Mouse (Mus musculus): ENCODE data around the gene Il16. TPM values are rescaled to one million over a fixed set of nuclear protein-coding genes. Genes with fewer than 3 reads are reported as not detected.

Il16 gene
- total and polyA plus RNA-seq, 2 experiments from 2014 or later, result 3.3 to 4.3 TPM

- DNase-seq (ENCODE audit: low spot score) (peak; percentile 25), ATAC-seq (ENCODE audit: insufficient read depth, low read depth) (no peak)
- 23% methylated on average over 5 of the region's 5 CpGs for WGBS
- Histone ChIP-seq H3K9me3 (replicated peaks; ENCODE audit: control insufficient read depth, low read length) (no peaks in the 10 kb centered on the region), H3K4me2 (ENCODE audit: low read depth, low read length) (no peak overlapping the region), H3K4me3 (ENCODE audit: low read depth, low read length) (no peak overlapping the region), H3K27ac (ENCODE audit: low read depth) (no peak overlapping the region), H3K9ac (replicated peaks; ENCODE audit: low read depth, low read length) (no peak overlapping the region), H3K4me1 (ENCODE audit: control insufficient read depth, insufficient read depth) (no peaks in the 10 kb centered on the region), H3K27me3 (ENCODE audit: control insufficient read depth, insufficient read depth, low read length) (no peaks in the 10 kb centered on the region), H3K36me3 (replicated peaks; ENCODE audit: control insufficient read depth, insufficient read depth, low read length) (no peaks in the 10 kb centered on the region)
- TF ChIP-seq CTCF (IDR thresholded peaks at IDR 0.05; ENCODE audit: low read depth), result peak; percentile 74
- TF ChIP-seq EP300 (IDR thresholded peaks at IDR 0.05; ENCODE audit: low read depth), result no peak
Measured at GRCm38 (mm10) chr7:83675545-83676254, 69.8 kb downstream of the Il16 start.

DNA sequence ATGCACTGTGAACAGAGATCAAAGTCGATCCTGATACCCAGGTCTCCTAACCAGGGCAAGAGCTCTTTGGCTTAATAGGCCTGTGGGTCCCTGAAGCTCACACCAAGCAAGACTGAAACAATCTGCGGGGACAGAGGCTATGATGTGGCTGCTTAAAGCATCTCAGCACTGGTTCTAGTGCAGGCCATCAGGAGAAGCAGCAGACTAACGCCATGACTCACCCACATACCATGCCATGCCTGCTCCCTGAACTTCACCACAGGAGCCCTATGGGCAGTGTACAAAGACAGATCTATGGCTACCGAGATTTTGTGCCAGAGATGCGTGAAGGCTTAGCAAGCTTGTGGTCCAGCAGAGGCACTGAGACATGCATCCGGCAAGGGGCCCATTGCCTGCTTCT lies 74.0 kb downstream of the Il16 start:
- H3K9me3 ChIP-seq (replicated peaks; ENCODE audit: control insufficient read depth, low read length), result no peaks in the 10 kb centered on the region
- no peak for ATAC-seq (ENCODE audit: insufficient read depth, low read depth)
- no peak for DNase-seq (ENCODE audit: low spot score)
- WGBS, result 82% methylated on average over 6 of the region's 6 CpGs
- no peaks in the 10 kb centered on the region for H3K36me3 ChIP-seq (replicated peaks; ENCODE audit: control insufficient read depth, insufficient read depth, low read length)
- H3K27ac ChIP-seq (ENCODE audit: low read depth), result no peak overlapping the region
- H3K4me2 ChIP-seq (ENCODE audit: low read depth, low read length), result no peak overlapping the region
- no peaks in the 10 kb centered on the region for H3K27me3 ChIP-seq (ENCODE audit: control insufficient read depth, insufficient read depth, low read length)
- no peaks in the 10 kb centered on the region for H3K4me1 ChIP-seq (ENCODE audit: control insufficient read depth, insufficient read depth)
- TF ChIP-seq CTCF (IDR thresholded peaks at IDR 0.05; ENCODE audit: low read depth) (no peak), EP300 (IDR thresholded peaks at IDR 0.05; ENCODE audit: low read depth) (no peak)
- no peak overlapping the region for H3K9ac ChIP-seq (replicated peaks; ENCODE audit: low read depth, low read length)
- H3K4me3 ChIP-seq (ENCODE audit: low read depth, low read length), result no peak overlapping the region

GRCm38 (mm10) chr7:83668724-83669123 lies 76.8 kb downstream of the Il16 start:
- Histone ChIP-seq H3K9me3 (replicated peaks; ENCODE audit: control insufficient read depth, low read length) (no peaks in the 10 kb centered on the region), H3K4me1 (ENCODE audit: control insufficient read depth, insufficient read depth) (no peaks in the 10 kb centered on the region), H3K36me3 (replicated peaks; ENCODE audit: control insufficient read depth, insufficient read depth, low read length) (no peaks in the 10 kb centered on the region), H3K27me3 (ENCODE audit: control insufficient read depth, insufficient read depth, low read length) (no peaks in the 10 kb centered on the region), H3K4me2 (ENCODE audit: low read depth, low read length) (no peak overlapping the region), H3K27ac (ENCODE audit: low read depth) (no peak overlapping the region), H3K9ac (replicated peaks; ENCODE audit: low read depth, low read length) (no peak overlapping the region), H3K4me3 (ENCODE audit: low read depth, low read length) (no peak overlapping the region)
- ATAC-seq (ENCODE audit: insufficient read depth, low read depth) (no peak), DNase-seq (ENCODE audit: low spot score) (peak; percentile 67)
- 15% methylated on average over 1 of the region's 1 CpGs for WGBS
- TF ChIP-seq CTCF (IDR thresholded peaks at IDR 0.05; ENCODE audit: low read depth), result peak; percentile 80
- TF ChIP-seq EP300 (IDR thresholded peaks at IDR 0.05; ENCODE audit: low read depth), result no peak

GRCm38 (mm10) chr7:83667936-83668645 lies 77.4 kb downstream of the Il16 start:
- DNase-seq (ENCODE audit: low spot score), result no peak
- TF ChIP-seq CTCF (IDR thresholded peaks at IDR 0.05; ENCODE audit: low read depth) (no peak), EP300 (IDR thresholded peaks at IDR 0.05; ENCODE audit: low read depth) (no peak)
- 73% methylated on average over 5 of the region's 5 CpGs for WGBS
- no peaks in the 10 kb centered on the region for H3K36me3 ChIP-seq (replicated peaks; ENCODE audit: control insufficient read depth, insufficient read depth, low read length)
- no peaks in the 10 kb centered on the region for H3K27me3 ChIP-seq (ENCODE audit: control insufficient read depth, insufficient read depth, low read length)
- ATAC-seq (ENCODE audit: insufficient read depth, low read depth), result no peak
- H3K4me1 ChIP-seq (ENCODE audit: control insufficient read depth, insufficient read depth), result no peaks in the 10 kb centered on the region
- H3K9ac ChIP-seq (replicated peaks; ENCODE audit: low read depth, low read length), result no peak overlapping the region
- no peaks in the 10 kb centered on the region for H3K9me3 ChIP-seq (replicated peaks; ENCODE audit: control insufficient read depth, low read length)
- H3K4me2 ChIP-seq (ENCODE audit: low read depth, low read length), result no peak overlapping the region
- no peak overlapping the region for H3K4me3 ChIP-seq (ENCODE audit: low read depth, low read length)
- H3K27ac ChIP-seq (ENCODE audit: low read depth), result no peak overlapping the region

- no peaks in the 10 kb centered on the region for H3K4me1 ChIP-seq (ENCODE audit: control insufficient read depth, insufficient read depth)
- H3K9ac ChIP-seq (replicated peaks; ENCODE audit: low read depth, low read length), result no peak overlapping the region
- ATAC-seq (ENCODE audit: insufficient read depth, low read depth), result no peak
- no peak overlapping the region for H3K4me2 ChIP-seq (ENCODE audit: low read depth, low read length)
- no peak for DNase-seq (ENCODE audit: low spot score)
- H3K4me3 ChIP-seq (ENCODE audit: low read depth, low read length), result no peak overlapping the region
- H3K27me3 ChIP-seq (ENCODE audit: control insufficient read depth, insufficient read depth, low read length), result no peaks in the 10 kb centered on the region
- no peaks in the 10 kb centered on the region for H3K36me3 ChIP-seq (replicated peaks; ENCODE audit: control insufficient read depth, insufficient read depth, low read length)
- TF ChIP-seq CTCF (IDR thresholded peaks at IDR 0.05; ENCODE audit: low read depth) (no peak), EP300 (IDR thresholded peaks at IDR 0.05; ENCODE audit: low read depth) (no peak)
- H3K27ac ChIP-seq (ENCODE audit: low read depth), result no peak overlapping the region
- WGBS, result 83% methylated on average over 4 of the region's 4 CpGs
- no peaks in the 10 kb centered on the region for H3K9me3 ChIP-seq (replicated peaks; ENCODE audit: control insufficient read depth, low read length)
Measured at GRCm38 (mm10) chr7:83666087-83666595, 79.4 kb downstream of the Il16 start.
